Mouse (Mus musculus): ENCODE data around the gene D17Wsu92e. TPM values are rescaled to one million over a fixed set of nuclear protein-coding genes. Genes with fewer than 3 reads are reported as not detected.
"Not testable (repeated sequence)": the region's sequence is repeated elsewhere in the genome, so short reads cannot be mapped to it uniquely, and the experiment has no call there.

D17Wsu92e gene
- polyA plus RNA-seq, 1 experiment: 81.8 TPM

DNA sequence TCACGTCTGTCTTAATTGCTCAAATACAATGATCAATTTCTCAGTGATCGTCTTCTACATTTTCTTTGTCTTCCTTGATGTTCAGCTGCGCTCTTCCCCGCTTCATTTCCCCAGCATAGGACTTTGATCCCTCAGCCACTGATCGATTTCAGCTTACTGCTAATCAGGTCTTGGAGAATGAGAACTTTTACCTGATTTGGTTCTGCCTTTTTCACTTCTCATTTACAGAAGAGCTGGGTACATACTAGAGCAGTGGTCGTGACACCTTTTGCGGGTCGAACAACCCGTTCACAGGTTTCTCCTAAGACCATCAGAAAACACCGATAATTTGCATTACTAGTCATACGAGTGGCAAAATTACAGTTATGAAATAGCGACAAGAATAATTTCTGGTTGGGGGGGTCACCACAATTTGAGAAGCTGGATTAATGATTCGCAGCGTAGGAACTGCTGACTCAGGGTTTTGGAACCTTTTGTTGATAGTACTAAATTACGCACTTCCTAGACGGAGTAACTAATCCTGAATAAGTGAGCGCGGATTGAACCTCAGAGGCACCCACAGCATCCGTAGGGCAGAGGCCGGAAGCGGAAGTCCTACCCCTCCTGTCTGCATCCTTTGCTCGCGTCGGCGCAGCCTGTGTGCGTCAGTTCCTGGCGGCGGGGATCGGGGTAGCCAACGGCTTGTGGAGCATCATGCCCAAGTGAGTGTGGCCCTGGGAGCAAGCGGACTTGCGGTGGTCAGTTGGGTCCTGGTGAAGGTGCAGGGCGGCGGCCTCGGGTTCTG is 19.2 kb upstream of the D17Wsu92e start:
- peak overlapping the region; percentile 87 for H3K4me3 ChIP-seq (ENCODE audit: insufficient read depth, low read length)
- peak overlapping the region; percentile 50 for H3K27ac ChIP-seq (ENCODE audit: insufficient read depth, low read depth, low read length)
- TF ChIP-seq POLR2A (IDR thresholded peaks at IDR 0.05; ENCODE audit: borderline replicate concordance, low read depth, low read length): no peak
- no peak for TF ChIP-seq CTCF (IDR thresholded peaks at IDR 0.05; ENCODE audit: low read depth, low read length)
- peaks cover 8% of the 10 kb centered on the region for H3K4me1 ChIP-seq (ENCODE audit: control insufficient read depth, insufficient read depth, low read length)

DNA sequence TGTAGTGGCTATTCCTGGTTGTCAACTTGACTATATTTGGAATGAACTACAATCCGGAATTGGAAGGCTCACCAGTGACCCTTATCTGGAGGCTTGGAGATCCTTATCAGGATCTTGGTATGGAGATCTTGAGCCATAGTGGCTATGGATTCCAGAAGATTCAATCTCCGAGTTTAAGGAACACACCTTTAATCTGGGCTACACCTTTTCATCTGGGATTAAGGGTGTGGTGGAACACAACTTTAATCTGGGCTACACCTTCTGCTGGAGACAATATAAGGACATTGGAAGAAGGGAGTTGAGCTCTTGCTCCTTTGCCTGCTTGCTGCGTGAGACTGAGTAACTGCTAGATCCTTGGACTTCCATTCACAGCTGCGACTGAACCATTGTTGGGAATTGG is 17.4 kb upstream of the D17Wsu92e start, which contains the start of gene Snrpc:
Gene Snrpc, plus strand, starts transcription at position 301 of the 400 bp plus-strand sequence.
- H3K4me3 ChIP-seq (ENCODE audit: insufficient read depth, low read length); H3K27ac ChIP-seq (ENCODE audit: insufficient read depth, low read depth, low read length); H3K4me1 ChIP-seq (ENCODE audit: control insufficient read depth, insufficient read depth, low read length): not testable (repeated sequence)

DNA sequence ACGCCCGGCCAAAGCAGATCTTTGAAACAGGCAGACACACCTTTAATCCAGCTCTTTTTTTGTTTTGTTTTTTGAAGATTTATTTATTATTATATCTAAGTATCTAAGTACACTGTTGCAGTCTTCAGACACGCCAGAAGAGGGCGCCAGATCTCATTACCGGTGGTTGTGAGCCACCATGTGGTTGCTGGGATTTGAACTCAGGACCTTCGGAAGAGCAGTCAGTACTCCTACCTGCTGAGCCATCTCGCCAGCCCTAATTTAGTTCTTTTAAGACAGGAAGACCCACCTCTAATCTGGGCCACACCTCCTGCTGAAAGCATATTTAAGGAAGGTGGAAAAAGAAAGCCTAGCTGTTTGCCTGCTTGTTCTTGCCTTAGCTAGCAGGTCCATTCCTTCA is 10.0 kb upstream of the D17Wsu92e start:
- TF ChIP-seq POLR2A (IDR thresholded peaks at IDR 0.05; ENCODE audit: borderline replicate concordance, low read depth, low read length) (no peak), CTCF (IDR thresholded peaks at IDR 0.05; ENCODE audit: low read depth, low read length) (peak; percentile 60)
- Histone ChIP-seq H3K27ac (ENCODE audit: insufficient read depth, low read depth, low read length) (no peak overlapping the region), H3K4me1 (ENCODE audit: control insufficient read depth, insufficient read depth, low read length) (peaks cover 6% of the 10 kb centered on the region), H3K4me3 (ENCODE audit: insufficient read depth, low read length) (no peak overlapping the region)

DNA sequence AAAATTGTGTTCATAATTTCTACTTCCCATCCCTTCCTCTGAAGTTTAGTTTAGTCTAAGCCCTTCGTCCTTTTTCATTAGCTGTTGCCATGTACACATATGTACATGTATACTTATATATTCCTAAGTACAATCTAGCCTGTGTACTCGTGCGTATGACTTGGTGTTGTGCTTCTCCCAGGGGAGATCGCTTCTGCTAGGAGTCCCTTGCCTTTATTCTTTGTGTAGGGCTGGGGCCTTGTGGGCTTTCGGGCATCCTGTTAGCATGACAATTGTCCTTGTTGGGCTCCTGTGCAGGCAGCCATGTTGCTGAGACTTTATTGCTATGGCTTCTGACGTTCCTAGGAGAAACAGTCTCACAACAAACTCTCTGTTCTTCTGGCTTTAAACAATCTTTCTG is 7.1 kb upstream of the D17Wsu92e start:
- Histone ChIP-seq H3K4me3 (ENCODE audit: insufficient read depth, low read length) (no peak overlapping the region), H3K27ac (ENCODE audit: insufficient read depth, low read depth, low read length) (no peak overlapping the region), H3K4me1 (ENCODE audit: control insufficient read depth, insufficient read depth, low read length) (peaks cover 12% of the 10 kb centered on the region)
- no peak for TF ChIP-seq POLR2A (IDR thresholded peaks at IDR 0.05; ENCODE audit: borderline replicate concordance, low read depth, low read length)
- no peak for TF ChIP-seq CTCF (IDR thresholded peaks at IDR 0.05; ENCODE audit: low read depth, low read length)

DNA sequence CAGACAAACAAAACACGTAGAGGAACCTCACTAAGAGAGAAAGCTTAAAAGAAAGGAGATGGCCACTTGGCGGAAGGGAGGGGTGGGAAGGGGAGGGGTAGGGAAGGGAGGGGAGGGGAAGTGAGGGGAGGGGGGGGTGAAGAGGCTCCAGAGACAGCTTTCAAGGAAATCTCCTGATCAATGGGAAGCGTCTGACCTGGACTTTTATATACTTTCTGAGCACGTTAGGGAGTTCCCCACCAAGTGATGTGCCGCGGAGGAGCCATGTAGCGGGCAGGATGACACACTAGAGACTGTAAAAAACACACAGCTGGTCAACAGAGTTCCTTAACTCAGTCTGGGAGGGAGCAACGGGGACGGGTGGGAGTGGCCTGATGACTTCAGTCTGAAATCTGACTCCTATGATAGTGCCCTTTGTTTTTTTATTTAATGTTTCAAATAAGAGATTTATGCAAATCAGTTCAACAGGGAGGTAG is 6.5 kb upstream of the D17Wsu92e start:
- peak overlapping the region; percentile 91 for H3K27ac ChIP-seq (ENCODE audit: insufficient read depth, low read depth, low read length)
- peaks cover 12% of the 10 kb centered on the region for H3K4me1 ChIP-seq (ENCODE audit: control insufficient read depth, insufficient read depth, low read length)
- peak overlapping the region; percentile 57 for H3K4me3 ChIP-seq (ENCODE audit: insufficient read depth, low read length)
- no peak for TF ChIP-seq POLR2A (IDR thresholded peaks at IDR 0.05; ENCODE audit: borderline replicate concordance, low read depth, low read length)
- TF ChIP-seq CTCF (IDR thresholded peaks at IDR 0.05; ENCODE audit: low read depth, low read length): no peak

DNA sequence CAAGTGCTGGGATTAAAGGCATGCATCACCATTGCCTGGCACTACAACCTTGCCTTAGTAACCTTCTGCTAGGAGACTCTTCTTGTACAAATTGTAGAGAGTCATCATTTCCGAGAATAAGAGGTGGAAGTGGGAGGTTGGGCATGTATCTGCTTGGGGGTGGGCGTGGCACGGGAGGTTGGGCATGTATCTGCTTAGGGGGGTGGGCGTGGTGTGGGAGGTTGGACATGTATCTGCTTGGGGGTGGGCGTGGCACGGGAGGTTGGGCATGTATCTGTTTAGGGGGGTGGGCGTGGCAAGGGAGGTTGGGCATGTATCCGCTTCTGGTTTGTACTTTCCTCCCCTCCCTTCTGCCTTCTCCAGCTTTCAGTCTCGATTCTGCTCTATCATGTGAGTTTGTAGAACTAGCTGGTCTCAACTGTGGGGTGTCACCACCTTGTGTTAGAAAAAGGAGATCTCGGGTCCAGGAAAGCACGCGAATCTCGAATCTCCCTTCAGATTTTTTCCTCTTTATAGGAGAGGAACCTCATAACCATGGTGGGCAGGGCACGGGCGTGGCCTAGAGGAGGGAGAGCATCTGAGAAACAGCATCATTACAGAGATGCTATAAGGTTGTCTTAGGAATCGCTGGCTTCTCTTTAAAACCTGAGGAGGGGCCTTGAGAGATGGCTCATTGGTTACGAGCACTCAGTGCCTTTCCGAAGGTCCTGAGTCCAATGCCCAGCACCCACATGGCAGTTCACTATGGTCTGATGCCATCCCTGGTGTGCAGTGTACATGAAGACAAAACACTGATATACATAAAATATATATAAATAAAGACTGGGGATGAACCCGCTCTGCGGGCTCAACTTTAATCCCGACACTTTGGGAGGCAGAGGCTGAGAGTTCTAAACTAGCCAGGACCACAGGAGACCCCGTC is 5.8 kb upstream of the D17Wsu92e start:
- Histone ChIP-seq H3K27ac (ENCODE audit: insufficient read depth, low read depth, low read length) (peak overlapping the region; percentile 99), H3K4me1 (ENCODE audit: control insufficient read depth, insufficient read depth, low read length) (peaks cover 15% of the 10 kb centered on the region), H3K4me3 (ENCODE audit: insufficient read depth, low read length) (peak overlapping the region; percentile 68)
- no peak for TF ChIP-seq CTCF (IDR thresholded peaks at IDR 0.05; ENCODE audit: low read depth, low read length)
- no peak for TF ChIP-seq POLR2A (IDR thresholded peaks at IDR 0.05; ENCODE audit: borderline replicate concordance, low read depth, low read length)

DNA sequence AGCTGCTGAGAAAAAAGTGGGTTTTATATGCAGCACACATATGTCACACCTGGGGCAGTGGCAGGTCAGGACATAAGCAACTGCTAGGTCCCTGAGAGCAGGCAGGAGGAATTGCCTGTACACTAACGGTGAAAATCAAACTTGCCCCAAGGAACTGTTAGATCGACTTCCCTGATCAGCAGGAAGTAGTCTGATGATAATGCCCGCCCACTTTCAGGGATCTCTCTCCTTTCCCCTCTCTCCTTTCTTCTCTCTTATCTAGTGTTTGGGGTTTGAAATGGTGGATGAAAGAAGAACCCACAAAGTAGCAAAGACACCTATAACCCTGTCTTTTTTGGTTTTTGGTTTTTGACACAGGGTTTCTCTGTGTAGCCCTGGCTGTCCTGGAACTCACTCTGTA is 5.1 kb upstream of the D17Wsu92e start:
- Histone ChIP-seq H3K4me3 (ENCODE audit: insufficient read depth, low read length) (peak overlapping the region; percentile 68), H3K4me1 (ENCODE audit: control insufficient read depth, insufficient read depth, low read length) (peaks cover 17% of the 10 kb centered on the region), H3K27ac (ENCODE audit: insufficient read depth, low read depth, low read length) (peak overlapping the region; percentile 99)
- TF ChIP-seq POLR2A (IDR thresholded peaks at IDR 0.05; ENCODE audit: borderline replicate concordance, low read depth, low read length) (no peak), CTCF (IDR thresholded peaks at IDR 0.05; ENCODE audit: low read depth, low read length) (no peak)

DNA sequence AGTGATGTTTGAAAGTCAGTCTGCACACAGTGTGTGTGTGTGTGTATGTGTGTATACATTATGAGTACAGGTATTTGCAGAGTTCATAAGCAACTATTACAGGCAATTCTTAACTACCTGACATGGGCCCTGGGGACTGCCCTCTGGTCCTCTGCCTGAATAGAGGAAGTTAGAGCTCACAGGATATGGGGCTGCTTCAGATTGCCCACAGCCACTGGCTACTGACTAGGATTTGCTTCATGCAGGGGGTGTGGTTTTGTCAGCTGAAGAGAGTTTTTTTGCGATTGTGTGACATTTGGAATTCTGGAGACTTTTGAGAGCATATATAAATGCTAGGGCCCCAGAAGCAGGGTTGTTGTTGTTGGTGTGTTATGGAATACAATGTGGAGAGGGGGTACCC is 4.5 kb upstream of the D17Wsu92e start:
- H3K27ac ChIP-seq (ENCODE audit: insufficient read depth, low read depth, low read length): peak overlapping the region; percentile 99
- TF ChIP-seq CTCF (IDR thresholded peaks at IDR 0.05; ENCODE audit: low read depth, low read length): no peak
- no peak for TF ChIP-seq POLR2A (IDR thresholded peaks at IDR 0.05; ENCODE audit: borderline replicate concordance, low read depth, low read length)
- peaks cover 17% of the 10 kb centered on the region for H3K4me1 ChIP-seq (ENCODE audit: control insufficient read depth, insufficient read depth, low read length)
- H3K4me3 ChIP-seq (ENCODE audit: insufficient read depth, low read length): peak overlapping the region; percentile 68

DNA sequence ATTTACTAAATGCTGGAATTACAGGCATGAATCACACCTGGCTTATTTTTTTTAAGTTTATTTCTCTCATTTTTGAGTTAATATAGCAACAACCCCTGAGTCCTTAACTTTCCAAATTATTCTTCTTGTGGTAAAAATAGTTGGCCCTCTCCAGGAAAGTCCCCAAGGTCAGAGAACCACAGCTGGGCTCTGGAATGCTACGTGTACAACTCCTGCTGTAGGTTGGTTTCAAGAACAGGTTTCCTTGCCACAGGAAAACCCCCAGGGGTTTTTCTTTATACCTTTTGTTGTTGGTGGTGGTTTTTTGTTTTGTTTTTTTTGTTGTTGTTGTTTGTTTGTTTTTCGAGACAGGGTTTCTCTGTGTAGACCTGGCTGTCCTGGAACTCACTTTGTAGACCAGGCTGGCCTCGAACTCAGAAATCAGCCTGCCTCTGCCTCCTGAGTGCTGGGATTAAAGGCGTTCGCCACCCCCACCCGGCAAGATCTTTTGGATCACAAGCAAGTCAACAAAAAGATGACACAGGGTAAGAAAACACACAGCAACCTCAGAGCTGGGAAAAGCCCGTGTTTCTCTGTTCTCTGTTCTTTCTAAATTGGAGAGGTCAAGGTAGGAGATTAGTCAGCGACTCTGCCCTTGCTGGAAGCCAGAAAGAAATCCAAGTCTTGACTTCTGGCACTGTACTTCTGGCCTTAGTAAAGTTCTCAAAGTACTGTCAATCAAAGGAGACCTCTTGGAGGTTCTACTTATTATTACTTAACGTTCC is 2.9 kb upstream of the D17Wsu92e start:
- H3K4me3 ChIP-seq (ENCODE audit: insufficient read depth, low read length): no peak overlapping the region
- TF ChIP-seq CTCF (IDR thresholded peaks at IDR 0.05; ENCODE audit: low read depth, low read length): no peak
- TF ChIP-seq POLR2A (IDR thresholded peaks at IDR 0.05; ENCODE audit: borderline replicate concordance, low read depth, low read length): no peak
- H3K27ac ChIP-seq (ENCODE audit: insufficient read depth, low read depth, low read length): no peak overlapping the region
- peaks cover 20% of the 10 kb centered on the region for H3K4me1 ChIP-seq (ENCODE audit: control insufficient read depth, insufficient read depth, low read length)

Measured in bone marrow macrophage, adult 2 months (primary cell).